Mouse (Mus musculus) liver, embryonic 16.5 days (tissue): Measurements from ENCODE around the gene Agbl1. TPM values are rescaled to one million over a fixed set of nuclear protein-coding genes. Genes with fewer than 3 reads are reported as not detected.
"Not testable (repeated sequence)": the region's sequence is repeated elsewhere in the genome, so short reads cannot be mapped to it uniquely, and the experiment has no call there.

ENCODE experiments used
- ATAC-seq: fragments of 200-750 bp; cut with Nextera tagmentation; 2 replicates; pipeline ENCODE4 v1.8.0; 2017; ENCODE audit warnings: low read depth, mild to moderate bottlenecking, moderate number of reproducible peaks, moderate library complexity
- H3K27ac ChIP-seq: fragments of 300-500 bp; sonication (generic); 2 replicates; pipeline ENCODE4 v1.5.1; 2014; ENCODE audit warnings: mild to moderate bottlenecking, low read length
- H3K27me3 ChIP-seq: fragments of 300-500 bp; sonication (generic); 2 replicates; pipeline ENCODE4 v1.6.1; 2014; ENCODE audit warnings: low read depth, low read length, mixed read lengths; ENCODE audit not compliant: control insufficient read depth, insufficient read depth
- H3K36me3 ChIP-seq: fragments of 300-500 bp; sonication (generic); 2 replicates; pipeline ENCODE4 v1.6.1; 2014; ENCODE audit warnings: mild to moderate bottlenecking; ENCODE audit not compliant: control insufficient read depth, insufficient read depth
- H3K4me1 ChIP-seq: fragments of 300-500 bp; sonication (generic); 2 replicates; pipeline ENCODE4 v1.6.1; 2014; ENCODE audit warnings: low read depth, low read length, mixed read lengths; ENCODE audit not compliant: control insufficient read depth
- H3K4me2 ChIP-seq: fragments of 300-500 bp; sonication (generic); 2 replicates; pipeline ENCODE4 v1.6.1; 2014; ENCODE audit warnings: low read depth, low read length, mixed read lengths
- H3K4me3 ChIP-seq: fragments of 300-500 bp; sonication (generic); 2 replicates; pipeline ENCODE4 v1.5.1; 2014; ENCODE audit warnings: low read depth, mild to moderate bottlenecking, low read length
- H3K9ac ChIP-seq: fragments of 300-500 bp; sonication (generic); 2 replicates; pipeline ENCODE4 v1.6.1; 2014; ENCODE audit warnings: low read depth, low read length
- H3K9me3 ChIP-seq: fragments of 300-500 bp; sonication (generic); replicated peaks from 2 replicates; pipeline ENCODE4 v1.6.1; 2016; ENCODE audit warnings: low read length; ENCODE audit not compliant: control insufficient read depth
- WGBS: fragments of 180-500 bp; shearing (Covaris S2); extraction: QIAGEN DNeasy Blood & Tissue Kit; methylation state at CpG from one replicate; pipeline ENCODE4 v1.1.7; 2014; ENCODE audit not compliant: insufficient replicate concordance; 5-methylcytosine and 5-hydroxymethylcytosine counted together
- polyA plus RNA-seq: library from polyadenylated mRNA; unstranded; fragments of >200 nt; fragmentation: Nextera tagmentation; extraction: Ambion mirVana; gene quantifications from 2 replicates; pipeline ENCODE4 v1.2.1, GENCODE M21; 2015

Agbl1 gene
- polyA plus RNA-seq, 1 experiment from 2014 or later, result not detected

DNA sequence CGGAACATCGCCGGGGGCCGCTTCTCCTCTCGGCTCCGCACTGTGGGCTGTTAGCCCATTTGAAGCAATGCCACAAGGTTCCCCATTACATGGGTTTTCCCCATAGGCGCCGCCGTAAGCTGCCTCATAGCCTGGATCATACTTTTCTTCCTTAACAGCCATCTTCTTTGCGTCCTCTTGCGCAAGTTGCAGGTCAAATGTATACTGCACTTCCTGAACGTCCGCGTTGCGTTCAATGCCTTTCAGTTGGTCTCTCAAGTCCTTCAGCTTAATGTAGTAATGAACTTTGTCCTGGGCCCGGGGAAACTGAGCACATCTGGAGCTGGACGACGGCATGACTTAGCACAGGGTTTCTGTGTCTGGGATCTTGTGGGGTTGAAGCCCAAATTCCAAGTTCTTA lies 15.2 kb downstream of the Agbl1 start:
- H3K9ac ChIP-seq, H3K36me3 ChIP-seq, H3K4me3 ChIP-seq, H3K27ac ChIP-seq, H3K9me3 ChIP-seq, ATAC-seq, H3K27me3 ChIP-seq, H3K4me1 ChIP-seq, H3K4me2 ChIP-seq: not testable (repeated sequence)
- 90% methylated on average over 15 of the region's 18 CpGs for WGBS

DNA sequence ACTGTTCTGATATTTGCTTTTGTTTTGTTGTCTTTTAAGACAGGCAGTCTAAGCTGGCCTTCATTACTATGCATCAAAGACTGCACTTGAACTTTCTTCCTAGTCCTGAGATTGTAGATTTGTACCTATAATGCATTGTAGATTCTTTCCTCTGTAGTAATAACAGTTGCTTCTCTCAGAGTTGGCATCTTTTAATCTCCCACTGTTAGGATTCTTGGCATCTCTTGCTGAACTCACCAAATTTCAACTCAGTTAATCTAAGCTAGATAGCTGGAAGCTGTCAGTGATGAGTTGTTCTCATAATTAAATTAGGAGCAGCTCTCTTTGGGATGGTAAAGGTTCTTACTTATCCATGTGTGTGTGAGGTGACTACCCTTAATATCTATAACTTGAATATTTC lies 45.4 kb downstream of the Agbl1 start:
- no peak overlapping the region for H3K9ac ChIP-seq
- H3K36me3 ChIP-seq, result no peaks in the 10 kb centered on the region
- no peak overlapping the region for H3K4me2 ChIP-seq
- no peaks in the 10 kb centered on the region for H3K4me1 ChIP-seq
- no peak overlapping the region for H3K4me3 ChIP-seq
- no peaks in the 10 kb centered on the region for H3K9me3 ChIP-seq
- no peak for ATAC-seq
- no peaks in the 10 kb centered on the region for H3K27me3 ChIP-seq
- H3K27ac ChIP-seq, result no peak overlapping the region

DNA sequence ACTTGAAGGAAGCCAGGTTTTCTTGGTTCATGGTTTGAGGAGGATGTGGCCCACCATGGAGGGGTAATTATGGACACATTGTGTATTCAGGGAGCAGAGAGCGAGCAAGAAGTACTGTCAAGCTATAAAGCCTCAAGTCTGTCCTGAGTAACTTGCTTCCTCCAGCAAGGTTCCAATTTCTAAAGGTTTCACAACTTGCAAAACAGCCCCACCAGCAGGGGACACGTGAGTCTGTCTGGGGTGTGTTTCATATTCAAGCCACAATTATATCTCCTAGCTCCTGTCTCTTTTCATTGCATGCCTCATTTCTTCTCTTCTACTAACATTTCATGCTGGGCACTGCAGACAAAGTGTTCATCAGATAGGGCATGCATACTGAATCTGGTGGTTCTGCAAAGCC lies 53.1 kb downstream of the Agbl1 start:
- Histone ChIP-seq H3K27ac (no peak overlapping the region), H3K36me3 (no peaks in the 10 kb centered on the region), H3K9me3 (no peaks in the 10 kb centered on the region), H3K9ac (no peak overlapping the region), H3K4me1 (no peaks in the 10 kb centered on the region), H3K4me3 (no peak overlapping the region), H3K27me3 (no peaks in the 10 kb centered on the region), H3K4me2 (no peak overlapping the region)
- 29% methylated on average over 2 of the region's 2 CpGs for WGBS
- ATAC-seq, result no peak

DNA sequence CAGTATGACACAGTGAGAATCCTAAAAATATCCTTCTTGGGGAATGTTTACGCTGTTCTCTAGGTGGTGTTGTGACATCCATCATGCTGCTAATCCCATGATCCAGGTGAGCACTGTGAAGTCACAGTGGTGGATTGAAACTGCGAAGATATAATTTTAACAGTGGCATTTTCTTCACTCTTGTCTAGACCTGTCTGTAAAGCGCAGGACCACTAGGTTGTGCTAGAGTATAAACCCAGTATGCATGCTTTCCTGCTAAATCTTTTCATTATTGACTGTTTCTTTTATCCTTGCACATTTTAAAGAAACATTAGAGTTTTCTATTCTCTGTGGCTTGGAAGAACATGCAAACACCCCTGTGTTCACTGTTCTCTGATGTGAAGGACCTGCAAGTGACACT lies 57.8 kb downstream of the Agbl1 start:
- no peaks in the 10 kb centered on the region for H3K36me3 ChIP-seq
- no peak overlapping the region for H3K4me2 ChIP-seq
- no peak overlapping the region for H3K27ac ChIP-seq
- ATAC-seq, result no peak
- H3K4me3 ChIP-seq, result no peak overlapping the region
- no peak overlapping the region for H3K9ac ChIP-seq
- no peaks in the 10 kb centered on the region for H3K27me3 ChIP-seq
- no peaks in the 10 kb centered on the region for H3K4me1 ChIP-seq
- no peaks in the 10 kb centered on the region for H3K9me3 ChIP-seq
- 59% methylated on average over 3 of the region's 3 CpGs for WGBS

DNA sequence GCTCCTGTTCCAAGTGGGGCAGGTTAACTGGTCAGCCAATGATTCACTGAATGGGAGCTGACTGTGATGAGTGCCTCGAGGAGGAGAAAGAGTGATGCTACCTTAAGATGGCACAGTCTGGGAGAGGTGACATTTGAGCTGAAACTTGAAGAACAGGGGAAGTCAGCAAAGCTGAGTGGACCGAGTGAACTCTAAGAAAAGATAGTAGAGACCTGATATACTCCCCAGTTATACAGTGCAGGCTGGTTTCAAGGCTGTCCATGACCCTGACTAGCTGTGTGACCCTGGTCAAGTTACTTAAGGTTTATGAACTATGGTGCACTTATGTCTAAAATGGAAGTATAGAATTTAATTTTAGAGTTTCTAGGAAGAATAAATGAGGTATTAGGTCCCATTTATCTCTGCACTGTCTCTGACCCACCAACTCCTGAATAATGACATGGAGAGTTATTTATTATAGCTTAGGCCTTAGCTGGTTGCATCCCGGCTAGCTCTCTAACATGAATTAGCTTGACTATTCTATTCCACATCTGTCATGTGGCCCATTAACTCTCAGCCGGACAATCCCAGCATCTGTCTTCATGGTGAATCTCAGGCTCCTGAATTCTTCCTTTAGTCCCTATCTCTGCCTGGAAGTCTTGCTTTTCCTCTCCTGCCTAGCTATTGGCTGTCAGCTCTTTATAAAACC lies 92.3 kb downstream of the Agbl1 start:
- no peak for ATAC-seq
- no peaks in the 10 kb centered on the region for H3K36me3 ChIP-seq
- 53% methylated on average over 4 of the region's 4 CpGs for WGBS

DNA sequence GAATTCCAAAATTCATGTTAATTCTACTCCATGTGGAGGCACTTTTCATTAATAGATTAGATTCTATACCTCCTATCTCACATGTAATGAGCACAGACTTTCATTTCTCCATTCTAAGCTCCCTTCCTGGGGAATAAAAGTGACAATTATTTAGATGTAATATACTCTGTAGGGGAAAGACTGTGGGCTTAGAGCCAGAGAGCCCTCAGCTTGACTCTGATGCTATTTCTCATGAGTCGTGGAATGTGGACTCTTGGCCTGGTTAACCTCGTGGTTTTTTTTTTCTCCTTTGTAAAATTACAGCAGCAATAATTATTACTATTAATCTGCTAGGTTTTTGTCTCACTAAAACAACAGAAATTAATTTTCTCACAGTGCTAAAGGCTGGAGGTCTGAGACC lies 96.4 kb downstream of the Agbl1 start:
- Histone ChIP-seq H3K36me3 (no peaks in the 10 kb centered on the region), H3K9ac (no peak overlapping the region), H3K4me3 (no peak overlapping the region), H3K4me1 (no peaks in the 10 kb centered on the region), H3K27me3 (no peaks in the 10 kb centered on the region), H3K4me2 (no peak overlapping the region), H3K9me3 (no peaks in the 10 kb centered on the region), H3K27ac (no peak overlapping the region)
- ATAC-seq, result no peak
- WGBS, result 25% methylated on average over 2 of the region's 2 CpGs

More for the DNA sequence above, 92.3 kb downstream of the Agbl1 start:
- H3K4me1 ChIP-seq, result no peaks in the 10 kb centered on the region
- no peak overlapping the region for H3K27ac ChIP-seq
- H3K9ac ChIP-seq, result no peak overlapping the region
- no peak overlapping the region for H3K4me2 ChIP-seq
- no peaks in the 10 kb centered on the region for H3K9me3 ChIP-seq
- H3K4me3 ChIP-seq, result no peak overlapping the region
- H3K27me3 ChIP-seq, result no peaks in the 10 kb centered on the region

DNA sequence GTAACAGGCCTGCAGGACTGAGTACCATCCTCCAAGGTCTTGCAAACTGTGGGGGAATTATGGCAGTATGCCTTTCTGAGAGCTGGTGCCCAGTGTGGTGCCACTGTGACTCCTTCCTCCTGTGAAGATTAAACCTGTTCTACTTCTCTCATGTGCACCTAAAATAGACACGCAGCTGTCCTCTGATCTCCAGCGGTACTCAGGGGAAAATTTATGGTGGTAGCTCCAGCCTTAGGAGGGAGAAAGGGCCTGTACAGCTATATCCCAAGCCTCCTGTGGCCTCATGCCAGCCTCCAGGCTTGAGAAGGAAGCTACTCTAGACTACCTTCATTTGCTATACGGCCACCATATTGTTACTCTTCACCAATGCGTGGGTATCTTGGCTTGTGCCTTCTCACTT lies 109.6 kb downstream of the Agbl1 start:
- Histone ChIP-seq H3K4me2 (no peak overlapping the region), H3K27ac (no peak overlapping the region), H3K9ac (no peak overlapping the region), H3K9me3 (no peaks in the 10 kb centered on the region), H3K36me3 (no peaks in the 10 kb centered on the region), H3K4me3 (no peak overlapping the region), H3K27me3 (no peaks in the 10 kb centered on the region), H3K4me1 (no peaks in the 10 kb centered on the region)
- ATAC-seq, result no peak
- 70% methylated on average over 4 of the region's 4 CpGs for WGBS

DNA sequence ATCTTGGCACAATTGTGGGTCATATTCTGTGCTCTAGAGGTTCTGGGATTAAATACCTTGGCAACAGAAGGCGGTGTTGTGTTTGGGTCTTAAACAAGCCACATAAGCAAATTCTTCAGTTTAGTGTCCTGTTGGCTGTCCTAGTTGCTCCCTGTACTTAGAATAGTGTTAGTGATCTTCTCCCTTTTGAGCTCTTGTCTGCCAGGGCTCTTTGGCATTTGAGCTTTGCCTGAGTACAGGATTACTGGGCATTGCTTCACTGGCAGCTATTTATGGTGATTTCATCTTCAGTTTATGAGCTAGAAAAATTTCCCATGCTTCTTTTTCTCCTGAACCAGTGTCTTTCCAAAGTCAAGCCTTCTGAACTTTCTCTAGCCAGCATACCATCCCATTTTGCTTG lies 111.9 kb downstream of the Agbl1 start:
- no peaks in the 10 kb centered on the region for H3K27me3 ChIP-seq

DNA sequence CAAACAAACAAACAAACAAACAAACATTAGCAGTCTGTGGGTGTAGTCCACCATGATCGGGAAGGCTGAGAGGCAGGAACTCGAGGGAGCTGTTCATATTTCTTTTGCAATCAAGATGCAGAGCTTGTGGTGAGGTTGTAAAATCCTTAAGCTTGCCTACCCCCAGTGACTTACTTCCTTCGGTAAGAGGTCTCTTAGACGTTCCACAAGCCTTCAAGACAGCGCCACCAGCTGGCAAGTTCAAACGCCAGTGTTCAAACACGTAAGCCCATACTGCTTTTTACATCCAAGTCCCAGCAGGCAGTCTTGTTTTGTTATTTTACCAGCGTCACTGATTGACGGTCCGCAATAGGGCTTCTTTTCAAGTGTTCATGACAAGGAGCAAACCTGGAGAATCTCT lies 123.8 kb downstream of the Agbl1 start:
- H3K27ac ChIP-seq, result no peak overlapping the region
- ATAC-seq, result no peak
- WGBS, result 37% methylated on average over 10 of the region's 10 CpGs

More for the DNA sequence above, 111.9 kb downstream of the Agbl1 start:
- Histone ChIP-seq H3K9ac (no peak overlapping the region), H3K4me1 (no peaks in the 10 kb centered on the region), H3K4me3 (no peak overlapping the region), H3K4me2 (no peak overlapping the region), H3K27ac (no peak overlapping the region), H3K36me3 (no peaks in the 10 kb centered on the region), H3K9me3 (no peaks in the 10 kb centered on the region)
- no peak for ATAC-seq
- 85% methylated on average over 1 of the region's 1 CpGs for WGBS

More for the DNA sequence above, 123.8 kb downstream of the Agbl1 start:
- no peaks in the 10 kb centered on the region for H3K4me1 ChIP-seq
- H3K27me3 ChIP-seq, result no peaks in the 10 kb centered on the region
- H3K9ac ChIP-seq, result no peak overlapping the region
- no peak overlapping the region for H3K4me3 ChIP-seq
- no peak overlapping the region for H3K4me2 ChIP-seq
- no peaks in the 10 kb centered on the region for H3K36me3 ChIP-seq
- no peaks in the 10 kb centered on the region for H3K9me3 ChIP-seq
